Mouse (Mus musculus): ENCODE measurements around the gene Apba1.

GRCm38 (mm10) chr19:23948301-23949000 is 189.8 kb downstream of the Apba1 start:
- TF ChIP-seq POLR2A (IDR thresholded peaks at IDR 0.05; ENCODE audit: borderline replicate concordance, extremely low read depth, low read depth, low read length) (no peak), CTCF (IDR thresholded peaks at IDR 0.05; ENCODE audit: insufficient read depth, low read length) (no peak)
